Mouse (Mus musculus) gonadal fat pad, adult 2 months (tissue): Measurements from ENCODE around the gene C7. TPM values are rescaled to one million over a fixed set of nuclear protein-coding genes. Genes with fewer than 3 reads are reported as not detected.

Experiments used
- DNase-seq: peaks from one replicate; pipeline ENCODE4 v3.0.0-alpha.2; 2012; ENCODE audit warnings: low read depth
- polyA plus RNA-seq: library from polyadenylated mRNA; depleted of rRNA; stranded (reverse); fragments of >200 nt; gene quantifications from 2 replicates; pipeline ENCODE4 v1.2.3, GENCODE M21; 2012; rRNA removed

C7 gene
- polyA plus RNA-seq, 1 experiment = 37.8 TPM

DNA sequence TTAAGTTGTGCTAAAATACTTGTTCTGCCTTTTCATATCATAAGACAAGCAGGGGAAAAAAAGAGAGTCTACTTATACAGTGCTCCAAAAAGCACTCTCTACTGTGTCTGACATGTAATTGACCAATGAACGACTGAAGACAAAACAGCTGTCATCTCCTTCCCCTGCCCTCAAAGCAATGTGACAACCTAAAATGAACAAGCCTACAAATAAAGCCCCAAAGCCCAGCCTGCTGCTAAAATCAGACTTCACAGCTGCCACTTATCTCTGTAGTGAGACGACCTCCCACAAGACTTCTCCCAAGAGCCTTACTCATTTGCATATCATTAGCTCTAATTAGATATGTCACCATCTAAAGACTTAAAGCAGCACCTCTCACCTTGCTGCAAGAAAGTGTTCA, 60.6 kb downstream of the C7 start:
- DNase-seq = no peak

DNA sequence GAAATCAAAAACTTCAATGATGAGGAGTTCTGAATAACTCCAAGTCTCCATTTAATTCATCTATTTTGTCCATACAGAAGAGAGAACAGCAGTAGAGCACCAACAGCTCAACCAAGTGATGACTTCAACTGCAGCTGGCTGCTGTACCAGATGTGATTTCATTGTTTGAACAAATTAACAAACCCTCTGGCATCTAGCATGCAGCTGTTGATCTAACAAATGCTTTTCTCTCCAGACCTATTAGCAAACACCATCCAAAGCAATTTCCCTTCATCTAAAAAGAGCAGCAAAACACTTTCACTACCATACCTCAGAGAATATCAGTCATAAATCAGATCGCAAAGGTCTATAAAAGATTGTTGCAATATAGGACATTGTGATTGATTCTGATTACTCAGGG, 90.2 kb downstream of the C7 start:
- DNase-seq = no peak

Other genes with a start within 250 kb of the C7 start
- 0.58 and 1.1 TPM in 2 replicates for gene Mroh2b, start 165.0 kb downstream of the C7 start, polyA plus RNA-seq
- 2.4 and 4.0 TPM in 2 replicates for gene Card6, start 44.8 kb upstream of the C7 start, polyA plus RNA-seq
- 876 and 1,187 TPM in 2 replicates for gene Rpl37, start 52.9 kb upstream of the C7 start, polyA plus RNA-seq
- 7.8 and 8.8 TPM in 2 replicates for gene Prkaa1, start 80.1 kb upstream of the C7 start, polyA plus RNA-seq
- gene Ttc33, start 121.8 kb upstream of the C7 start, polyA plus RNA-seq = 7.7 and 12.0 TPM in 2 replicates
- gene Ptger4, start 180.4 kb upstream of the C7 start, polyA plus RNA-seq = 8.5 and 9.9 TPM in 2 replicates